Mouse (Mus musculus) midbrain, embryonic 14.5 days (tissue): ENCODE results near the gene 4921511C20Rik. TPM values are rescaled to one million over a fixed set of nuclear protein-coding genes. Genes with fewer than 3 reads are reported as not detected.

Experiments
- ATAC-seq: fragments of 200-750 bp; cut with Nextera tagmentation; 2 replicates; pipeline ENCODE4 v1.8.0; 2017; ENCODE audit warnings: moderate number of reproducible peaks, moderate library complexity; ENCODE audit not compliant: low FRiP score, low TSS enrichment
- DNase-seq: peaks from one replicate; pipeline ENCODE4 v3.0.0-alpha.2; 2015
- H3K27ac ChIP-seq: fragments of 300-500 bp; sonication (generic); replicated peaks from 2 replicates; pipeline ENCODE4 v1.5.1; 2014; ENCODE audit warnings: mild to moderate bottlenecking, low read depth, low read length, moderate library complexity
- H3K27me3 ChIP-seq: fragments of 300-500 bp; sonication (generic); 2 replicates; pipeline ENCODE4 v1.6.1; 2014; ENCODE audit warnings: low read length, control low read depth, mixed read lengths; ENCODE audit not compliant: control insufficient read depth, insufficient read depth
- H3K36me3 ChIP-seq: fragments of 300-500 bp; sonication (generic); 2 replicates; pipeline ENCODE4 v1.6.1; 2014; ENCODE audit warnings: low read length, control low read depth; ENCODE audit not compliant: control insufficient read depth, insufficient read depth
- H3K4me1 ChIP-seq: fragments of 300-500 bp; sonication (generic); 2 replicates; pipeline ENCODE4 v1.6.1; 2014; ENCODE audit warnings: mild to moderate bottlenecking, antibody characterized with exemption, low read length, control low read depth; ENCODE audit not compliant: control insufficient read depth, insufficient read depth
- H3K4me2 ChIP-seq: fragments of 300-500 bp; sonication (generic); 2 replicates; pipeline ENCODE4 v1.6.1; 2014; ENCODE audit warnings: mild to moderate bottlenecking, low read length, moderate library complexity
- H3K4me3 ChIP-seq: fragments of 300-500 bp; sonication (generic); replicated peaks from 2 replicates; pipeline ENCODE4 v1.5.1; 2014; ENCODE audit warnings: low read depth, low read length
- H3K9ac ChIP-seq: fragments of 300-500 bp; sonication (generic); replicated peaks from 2 replicates; pipeline ENCODE4 v1.6.1; 2014; ENCODE audit warnings: mild to moderate bottlenecking, low read length, moderate library complexity
- H3K9me3 ChIP-seq: fragments of 300-500 bp; sonication (generic); 2 replicates; pipeline ENCODE4 v1.6.1; 2016; ENCODE audit warnings: low read length, control low read depth, mixed read lengths; ENCODE audit not compliant: control insufficient read depth
- WGBS: fragments of 180-500 bp; shearing (Covaris S2); extraction: QIAGEN DNeasy Blood & Tissue Kit; methylation state at CpG from one replicate; pipeline ENCODE4 v1.1.7; 2014; 5-methylcytosine and 5-hydroxymethylcytosine counted together
- polyA plus RNA-seq: library from polyadenylated mRNA; unstranded; fragments of >200 nt; fragmentation: Nextera tagmentation; extraction: Ambion mirVana; gene quantifications from 2 replicates; pipeline ENCODE4 v1.2.1, GENCODE M21; 2014

The 4921511C20Rik gene
- not detected in 2 replicates for polyA plus RNA-seq

GRCm38 (mm10) chrX:127393993-127394392, at the start of gene 4921511C20Rik:
4921511C20Rik (plus strand) TSS chrX:127394293.
- H3K4me3 ChIP-seq: no peak within 1 kb of the TSS
- 89% methylated on average over 2 of the region's 2 CpGs for WGBS
- H3K27me3 ChIP-seq: no peaks in the 10 kb centered on the region
- no peaks in the 10 kb centered on the region for H3K4me1 ChIP-seq
- H3K9me3 ChIP-seq: no peaks in the 10 kb centered on the region
- no peaks in the 10 kb centered on the region for H3K36me3 ChIP-seq
- no peak within 1 kb of the TSS for H3K9ac ChIP-seq
- DNase-seq (no peak), ATAC-seq (no peak)
- no peak within 1 kb of the TSS for H3K27ac ChIP-seq
- no peak within 1 kb of the TSS for H3K4me2 ChIP-seq
